Mouse (Mus musculus) midbrain, embryonic 15.5 days (tissue): ENCODE measurements around the gene Ctsz. TPM values are rescaled to one million over a fixed set of nuclear protein-coding genes. Genes with fewer than 3 reads are reported as not detected.
A peak's percentile ranks its signal among the peaks of the same experiment; 100 is the strongest.

Experiments
- ATAC-seq: fragments of 200-750 bp; cut with Nextera tagmentation; replicated peaks from 2 replicates; pipeline ENCODE4 v1.8.0; 2017; ENCODE audit warnings: moderate TSS enrichment
- H3K27ac ChIP-seq: fragments of 300-500 bp; sonication (generic); 2 replicates; pipeline ENCODE4 v1.5.1; 2015; ENCODE audit warnings: mild to moderate bottlenecking, inconsistent platforms
- H3K27me3 ChIP-seq: fragments of 300-500 bp; sonication (generic); replicated peaks from 2 replicates; pipeline ENCODE4 v1.6.1; 2015; ENCODE audit warnings: inconsistent platforms
- H3K36me3 ChIP-seq: fragments of 300-500 bp; sonication (generic); replicated peaks from 2 replicates; pipeline ENCODE4 v1.6.1; 2015; ENCODE audit warnings: inconsistent platforms
- H3K4me1 ChIP-seq: fragments of 300-500 bp; sonication (generic); 2 replicates; pipeline ENCODE4 v1.6.1; 2015; ENCODE audit warnings: inconsistent platforms
- H3K4me2 ChIP-seq: fragments of 300-500 bp; sonication (generic); 2 replicates; pipeline ENCODE4 v1.6.1; 2015; ENCODE audit warnings: inconsistent platforms, mild to moderate bottlenecking, moderate library complexity
- H3K4me3 ChIP-seq: fragments of 300-500 bp; sonication (generic); 2 replicates; pipeline ENCODE4 v1.5.1; 2015; ENCODE audit warnings: mild to moderate bottlenecking, inconsistent platforms
- H3K9ac ChIP-seq: fragments of 300-500 bp; sonication (generic); 2 replicates; pipeline ENCODE4 v1.6.1; 2015; ENCODE audit warnings: mild to moderate bottlenecking, inconsistent platforms
- H3K9me3 ChIP-seq: fragments of 300-500 bp; sonication (generic); 2 replicates; pipeline ENCODE4 v1.6.1; 2016; ENCODE audit warnings: inconsistent platforms
- WGBS: fragments of 180-500 bp; shearing (Covaris S2); methylation state at CpG from one replicate; pipeline ENCODE4 v1.1.7; 2015; ENCODE audit warnings: mixed read lengths; 5-methylcytosine and 5-hydroxymethylcytosine counted together
- polyA plus RNA-seq: library from polyadenylated mRNA; unstranded; fragments of >200 nt; fragmentation: Nextera tagmentation; extraction: Ambion mirVana; gene quantifications from 2 replicates; pipeline ENCODE4 v1.2.1, GENCODE M21; 2015

Gene Ctsz
- polyA plus RNA-seq, 1 experiment from 2014 or later = 63.8 TPM

DNA sequence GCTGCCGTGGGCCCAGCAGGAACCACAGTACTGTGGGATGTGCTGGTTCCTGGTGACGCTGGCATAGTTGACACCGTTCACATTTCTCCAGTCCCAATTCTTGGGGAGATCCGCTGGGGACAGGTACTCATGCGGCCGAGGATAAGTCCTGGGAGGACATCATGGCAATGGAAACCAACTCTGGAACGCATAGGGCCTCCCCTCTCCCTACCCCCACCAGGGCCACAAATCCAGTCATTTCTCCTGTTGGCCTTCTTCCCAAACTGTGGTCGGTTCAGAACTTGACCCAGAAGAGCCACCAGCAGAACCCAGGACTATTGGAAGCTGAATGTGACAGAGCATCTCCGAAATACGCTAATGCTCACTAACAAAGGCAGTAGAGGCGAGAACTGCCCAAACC lies 658 bp downstream of the Ctsz start:
- no peaks in the 10 kb centered on the region for H3K36me3 ChIP-seq
- ATAC-seq = no peak; the same call in 1 of the 2 replicates
- H3K9me3 ChIP-seq = no peaks in the 10 kb centered on the region
- 62% methylated on average over 11 of the region's 11 CpGs for WGBS
- peak overlapping the region; percentile 48 for H3K4me3 ChIP-seq
- H3K4me1 ChIP-seq = peaks cover 21% of the 10 kb centered on the region
- H3K27me3 ChIP-seq = no peaks in the 10 kb centered on the region
- peak overlapping the region; percentile 83 for H3K4me2 ChIP-seq
- no peak overlapping the region for H3K27ac ChIP-seq
- H3K9ac ChIP-seq = peak overlapping the region; percentile 47

DNA sequence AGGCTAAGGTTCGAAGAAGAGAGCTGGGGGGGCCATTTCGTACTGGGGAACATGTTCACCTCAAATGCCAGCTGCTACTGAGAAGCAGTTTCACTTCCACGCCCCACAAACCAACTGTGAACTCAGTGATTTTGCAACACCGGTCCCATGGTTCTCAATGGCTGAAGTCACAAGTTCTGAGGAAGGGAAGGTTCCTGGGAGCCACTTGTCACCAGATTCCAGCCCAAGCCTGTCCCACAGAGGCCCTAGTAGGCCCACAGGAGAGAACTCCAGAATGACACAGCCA lies 1.2 kb downstream of the Ctsz start:
- H3K36me3 ChIP-seq = no peaks in the 10 kb centered on the region
- H3K4me1 ChIP-seq = peaks cover 21% of the 10 kb centered on the region
- H3K27me3 ChIP-seq = no peaks in the 10 kb centered on the region
- no peaks in the 10 kb centered on the region for H3K9me3 ChIP-seq
- 96% methylated on average over 4 of the region's 4 CpGs for WGBS
- peak overlapping the region; percentile 83; the same call in 1 of the 2 replicates for H3K4me2 ChIP-seq
- H3K9ac ChIP-seq = no peak overlapping the region
- no peak overlapping the region for H3K27ac ChIP-seq
- no peak overlapping the region for H3K4me3 ChIP-seq
- ATAC-seq = no peak

- 94% methylated on average over 7 of the region's 7 CpGs for WGBS
- Histone ChIP-seq H3K9ac (no peak overlapping the region), H3K4me3 (no peak overlapping the region), H3K27ac (no peak overlapping the region), H3K9me3 (no peaks in the 10 kb centered on the region), H3K36me3 (no peaks in the 10 kb centered on the region), H3K4me2 (no peak overlapping the region), H3K4me1 (peaks cover 21% of the 10 kb centered on the region), H3K27me3 (no peaks in the 10 kb centered on the region)
- no peak for ATAC-seq
Observed at GRCm38 (mm10) chr2:174436916-174437696, 1.7 kb downstream of the Ctsz start.

DNA sequence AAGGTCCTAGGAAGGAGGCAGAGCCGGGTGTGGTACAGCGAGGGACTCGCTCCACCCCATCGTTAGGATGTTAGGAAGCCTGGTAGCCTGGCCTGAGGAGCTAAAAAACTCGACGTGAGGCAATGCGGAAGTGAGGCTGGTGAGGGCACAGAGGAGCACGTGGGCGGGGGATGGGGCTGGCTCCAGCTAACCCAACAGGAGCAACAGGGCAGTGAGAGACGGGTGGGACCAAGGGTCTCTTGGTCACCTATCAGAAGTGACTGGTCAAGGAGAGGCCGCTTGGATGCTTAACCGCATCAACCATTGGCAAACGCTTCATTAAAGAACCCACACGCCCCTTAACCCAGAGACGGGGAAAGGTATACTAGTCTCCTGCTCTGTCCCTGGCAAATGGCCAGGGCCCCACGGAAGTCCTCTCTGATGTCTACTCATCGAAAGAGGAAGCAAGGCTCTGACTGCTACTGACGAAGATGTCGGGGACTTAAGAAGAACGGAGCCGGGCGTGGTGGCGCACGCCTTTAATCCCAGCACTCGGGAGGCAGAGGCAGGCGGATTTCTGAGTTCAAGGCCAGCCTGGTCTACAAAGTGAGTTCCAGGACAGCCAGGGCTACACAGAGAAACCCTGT lies 2.6 kb downstream of the Ctsz start:
- H3K9ac ChIP-seq = no peak overlapping the region
- no peaks in the 10 kb centered on the region for H3K9me3 ChIP-seq
- H3K27ac ChIP-seq = no peak overlapping the region
- WGBS = 93% methylated on average over 26 of the region's 26 CpGs
- ATAC-seq = no peak
- no peak overlapping the region for H3K4me2 ChIP-seq
- no peaks in the 10 kb centered on the region for H3K27me3 ChIP-seq
- H3K36me3 ChIP-seq = no peaks in the 10 kb centered on the region
- H3K4me1 ChIP-seq = peaks cover 21% of the 10 kb centered on the region
- H3K4me3 ChIP-seq = no peak overlapping the region

- Histone ChIP-seq H3K4me2 (no peak overlapping the region), H3K36me3 (no peaks in the 10 kb centered on the region), H3K27me3 (no peaks in the 10 kb centered on the region), H3K4me1 (peaks cover 21% of the 10 kb centered on the region), H3K27ac (no peak overlapping the region), H3K9me3 (no peaks in the 10 kb centered on the region), H3K4me3 (no peak overlapping the region), H3K9ac (no peak overlapping the region)
- 98% methylated on average over 9 of the region's 9 CpGs for WGBS
- ATAC-seq = no peak
Observed at GRCm38 (mm10) chr2:174434943-174435342, 3.9 kb downstream of the Ctsz start.

DNA sequence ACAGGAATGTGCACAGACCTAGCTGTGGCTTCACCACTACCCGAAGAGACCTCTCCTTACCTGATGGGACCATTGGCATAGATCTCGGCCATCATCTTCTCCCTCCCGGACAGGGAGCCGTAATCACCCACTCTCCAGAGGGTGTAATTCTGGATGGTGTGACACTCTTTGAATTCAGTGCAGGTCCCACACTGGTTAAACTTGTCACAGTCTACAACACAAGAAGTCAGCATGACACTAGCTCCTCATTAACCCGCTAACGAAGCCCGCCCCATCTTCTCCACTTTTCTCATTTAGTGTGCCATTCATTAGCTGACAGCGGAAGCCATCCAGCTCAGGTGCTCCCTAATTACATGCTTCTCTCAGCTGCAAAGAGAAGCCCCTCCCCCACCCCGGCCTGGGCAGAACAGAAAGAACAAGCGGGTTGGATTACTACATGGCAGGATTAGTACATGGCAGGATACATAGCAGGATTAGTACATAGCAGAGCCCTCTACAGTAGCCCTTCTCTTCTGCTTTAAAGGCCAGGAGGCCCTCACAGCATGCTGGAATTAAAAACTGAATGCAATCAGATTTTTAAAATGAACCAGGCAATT lies 9.7 kb downstream of the Ctsz start:
- no peak overlapping the region for H3K27ac ChIP-seq
- H3K36me3 ChIP-seq = peaks cover 23% of the 10 kb centered on the region; the same call in 1 of the 2 replicates
- WGBS = 64% methylated on average over 10 of the region's 10 CpGs
- ATAC-seq = peak; percentile 65
- no peaks in the 10 kb centered on the region for H3K27me3 ChIP-seq
- H3K9me3 ChIP-seq = no peaks in the 10 kb centered on the region
- H3K4me3 ChIP-seq = no peak overlapping the region
- no peak overlapping the region for H3K4me2 ChIP-seq
- H3K4me1 ChIP-seq = 0 out of 2 replicates have a peak, but pooled peaks cover 3% of the 10 kb centered on the region
- no peak overlapping the region for H3K9ac ChIP-seq

GRCm38 (mm10) chr2:174428076-174428835 lies 10.6 kb downstream of the Ctsz start:
- ATAC-seq = no peak
- Histone ChIP-seq H3K4me2 (no peak overlapping the region), H3K36me3 (peaks cover 23% of the 10 kb centered on the region; the same call in 1 of the 2 replicates), H3K4me1 (0 out of 2 replicates have a peak, but pooled peaks cover 3% of the 10 kb centered on the region), H3K27ac (no peak overlapping the region), H3K27me3 (no peaks in the 10 kb centered on the region), H3K4me3 (no peak overlapping the region), H3K9me3 (no peaks in the 10 kb centered on the region), H3K9ac (no peak overlapping the region)
- 78% methylated on average over 18 of the region's 18 CpGs for WGBS

DNA sequence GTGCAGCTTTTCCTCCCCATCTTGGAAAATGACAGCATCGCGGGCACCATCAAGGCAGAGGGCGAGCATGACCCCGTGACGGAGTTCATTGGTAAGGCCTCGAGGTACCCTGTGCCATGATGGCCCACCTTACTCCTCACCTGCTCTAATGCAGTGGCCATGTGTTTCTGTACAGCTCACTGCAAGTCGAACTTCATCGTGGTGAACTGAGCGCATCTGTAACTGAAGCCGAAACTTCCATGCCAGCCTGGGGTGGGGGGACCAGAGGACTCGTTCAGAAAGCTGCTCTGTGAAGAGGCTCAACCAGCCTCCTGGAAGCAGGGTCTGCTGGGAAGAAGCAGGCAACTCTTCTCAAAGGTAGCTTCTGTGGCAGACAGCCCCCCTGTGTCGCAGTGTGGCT lies 12.0 kb downstream of the Ctsz start:
- H3K9me3 ChIP-seq = no peaks in the 10 kb centered on the region
- H3K9ac ChIP-seq = no peak overlapping the region
- no peak overlapping the region for H3K4me3 ChIP-seq
- H3K36me3 ChIP-seq = peaks cover 23% of the 10 kb centered on the region; the same call in 1 of the 2 replicates
- no peaks in the 10 kb centered on the region for H3K27me3 ChIP-seq
- ATAC-seq = no peak
- 0 out of 2 replicates have a peak, but pooled peaks cover 3% of the 10 kb centered on the region for H3K4me1 ChIP-seq
- no peak overlapping the region for H3K4me2 ChIP-seq
- WGBS = 94% methylated on average over 12 of the region's 12 CpGs
- H3K27ac ChIP-seq = no peak overlapping the region

- WGBS = 92% methylated on average over 11 of the region's 11 CpGs
- no peaks in the 10 kb centered on the region for H3K9me3 ChIP-seq
- no peak overlapping the region for H3K27ac ChIP-seq
- peaks cover 23% of the 10 kb centered on the region; the same call in 1 of the 2 replicates for H3K36me3 ChIP-seq
- H3K27me3 ChIP-seq = no peaks in the 10 kb centered on the region
- no peak overlapping the region for H3K9ac ChIP-seq
- 0 out of 2 replicates have a peak, but pooled peaks cover 3% of the 10 kb centered on the region for H3K4me1 ChIP-seq
- H3K4me3 ChIP-seq = no peak overlapping the region
- ATAC-seq = no peak
- no peak overlapping the region for H3K4me2 ChIP-seq
Observed at GRCm38 (mm10) chr2:174424301-174425085, 14.3 kb downstream of the Ctsz start.

- no peaks in the 10 kb centered on the region for H3K27me3 ChIP-seq
- no peak overlapping the region for H3K4me3 ChIP-seq
- no peak for ATAC-seq
- H3K9ac ChIP-seq = no peak overlapping the region
- no peak overlapping the region for H3K4me2 ChIP-seq
- H3K27ac ChIP-seq = no peak overlapping the region
- WGBS = 95% methylated on average over 6 of the region's 6 CpGs
- peaks cover 17% of the 10 kb centered on the region; the same call in 1 of the 2 replicates for H3K36me3 ChIP-seq
- H3K9me3 ChIP-seq = no peaks in the 10 kb centered on the region
- H3K4me1 ChIP-seq = peaks cover 9% of the 10 kb centered on the region
Observed at GRCm38 (mm10) chr2:174421107-174421506, 17.7 kb downstream of the Ctsz start.

GRCm38 (mm10) chr2:174415731-174416310 lies 23.0 kb downstream of the Ctsz start, which contains the start of gene Nelfcd:
Nelfcd (plus strand) TSS chr2:174415804.
- Histone ChIP-seq H3K4me2 (peak within 1 kb of the TSS; percentile 87), H3K9ac (peak within 1 kb of the TSS; percentile 81), H3K27me3 (no peaks in the 10 kb centered on the region), H3K27ac (no peak within 1 kb of the TSS), H3K9me3 (no peaks in the 10 kb centered on the region), H3K4me1 (peaks cover 12% of the 10 kb centered on the region), H3K4me3 (peak within 1 kb of the TSS; percentile 90), H3K36me3 (no peaks in the 10 kb centered on the region)
- WGBS = under 1% methylated on average over 40 of the region's 40 CpGs
- ATAC-seq = peak; percentile 94
